Mouse (Mus musculus) lung, adult 2 months (tissue): Measurements from ENCODE around the gene Fcor.

ENCODE experiments used
- CTCF ChIP-seq: fragments of 200-500 bp; IDR thresholded peaks from 2 replicates; pipeline ENCODE4 v1.5.1; 2011; ENCODE audit warnings: mild to moderate bottlenecking, low read length, control low read depth; ENCODE audit not compliant: insufficient read depth
- POLR2A ChIP-seq: fragments of 200-500 bp; IDR thresholded peaks from 2 replicates; pipeline ENCODE4 v1.6.1; 2011; ENCODE audit warnings: low read depth, mild to moderate bottlenecking, control low read depth, low read length, borderline replicate concordance; ENCODE audit errors: extremely low read depth

GRCm38 (mm10) chr8:3622119-3622518 lies 50.0 kb downstream of the Fcor start:
- TF ChIP-seq CTCF: no peak
- no peak for TF ChIP-seq POLR2A
